Mouse (Mus musculus): ENCODE results near the gene Ackr4.

The Ackr4 gene

DNA sequence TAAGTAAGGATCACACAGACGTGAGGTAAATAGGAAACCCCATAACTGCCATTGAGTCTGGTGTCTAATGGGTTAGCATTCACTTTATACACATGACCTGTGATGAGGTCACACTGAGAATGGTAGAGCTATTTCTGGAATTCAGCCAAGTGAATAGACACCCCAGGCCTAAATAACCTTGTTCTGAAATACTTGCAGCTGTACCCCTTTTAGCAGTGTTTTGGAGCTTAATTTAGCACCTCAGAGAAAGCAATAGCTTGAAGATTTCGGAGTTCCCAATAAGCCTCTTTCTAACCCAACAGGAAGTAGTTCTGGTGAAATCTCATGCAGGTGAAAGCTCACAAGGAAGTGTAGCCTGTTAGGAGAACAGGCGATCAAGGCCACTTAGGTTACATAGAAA, at the start of gene Ackr4:
TSS of gene Ackr4 (minus strand) at position 101 of the 400 bp plus-strand sequence.
- no peak for DNase-seq

DNA sequence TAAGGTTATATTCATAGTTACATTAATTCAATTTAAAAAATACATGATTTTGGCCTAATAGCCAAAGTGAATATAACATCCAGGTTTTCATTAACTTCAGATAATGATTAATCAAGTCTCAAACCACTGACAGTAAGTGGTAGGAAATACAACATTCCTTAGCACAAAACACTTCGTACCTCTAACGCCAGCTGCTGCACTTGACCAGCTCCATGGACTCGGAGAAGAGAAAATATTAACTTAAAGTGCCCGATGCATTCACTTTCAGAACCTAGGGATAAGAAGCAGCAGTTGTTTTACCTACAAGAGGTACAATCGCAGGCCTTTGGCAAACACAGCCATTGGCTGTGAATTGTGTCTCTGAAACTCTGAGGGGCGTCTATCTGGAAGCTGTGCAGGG, 45.6 kb upstream of the Ackr4 start:
- DNase-seq = no peak

- no peak for DNase-seq
Observed at GRCm38 (mm10) chr9:104171651-104172050, 44.9 kb upstream of the Ackr4 start.

GRCm38 (mm10) chr9:104169986-104170385, 43.3 kb upstream of the Ackr4 start:
- no peak for DNase-seq

DNA sequence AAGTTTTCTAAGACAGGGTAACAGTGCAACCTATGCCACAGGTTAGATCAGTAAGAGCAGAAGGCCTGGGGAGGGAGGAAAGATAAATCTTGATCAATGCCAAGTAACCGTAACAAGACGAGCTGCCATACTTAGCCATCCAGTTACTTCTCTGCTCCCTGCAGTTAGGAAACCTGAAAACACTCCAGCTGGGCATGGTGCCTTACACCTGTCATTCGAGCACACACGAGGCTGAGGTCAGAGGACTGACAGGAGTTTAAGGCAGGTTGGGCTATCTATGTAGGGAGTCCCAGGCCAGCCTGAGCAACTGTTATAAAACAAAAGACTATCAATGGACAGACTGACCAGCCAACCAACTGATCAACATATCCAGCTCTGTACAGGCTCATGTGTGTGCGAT, 39.2 kb upstream of the Ackr4 start:
- DNase-seq = no peak

DNA sequence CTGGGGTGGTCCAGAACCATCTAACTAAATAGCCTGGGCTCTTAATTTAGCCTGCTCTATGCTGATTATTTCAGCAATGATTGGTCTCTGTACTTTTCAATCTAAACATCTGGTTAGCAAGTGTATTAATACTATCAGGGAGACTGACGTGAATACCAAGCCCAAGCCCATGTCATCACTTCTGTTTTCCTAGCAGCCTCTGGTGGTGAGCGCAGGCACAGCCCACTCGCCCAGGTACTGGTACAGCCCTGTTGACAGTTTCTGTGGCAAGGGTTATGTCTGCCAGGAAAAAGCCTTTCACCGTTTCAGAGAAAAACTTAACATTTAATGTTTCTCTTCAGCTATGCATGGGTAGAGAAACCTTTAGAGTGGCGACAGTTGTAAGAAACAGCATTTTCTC, 37.5 kb upstream of the Ackr4 start:
- no peak for DNase-seq

DNA sequence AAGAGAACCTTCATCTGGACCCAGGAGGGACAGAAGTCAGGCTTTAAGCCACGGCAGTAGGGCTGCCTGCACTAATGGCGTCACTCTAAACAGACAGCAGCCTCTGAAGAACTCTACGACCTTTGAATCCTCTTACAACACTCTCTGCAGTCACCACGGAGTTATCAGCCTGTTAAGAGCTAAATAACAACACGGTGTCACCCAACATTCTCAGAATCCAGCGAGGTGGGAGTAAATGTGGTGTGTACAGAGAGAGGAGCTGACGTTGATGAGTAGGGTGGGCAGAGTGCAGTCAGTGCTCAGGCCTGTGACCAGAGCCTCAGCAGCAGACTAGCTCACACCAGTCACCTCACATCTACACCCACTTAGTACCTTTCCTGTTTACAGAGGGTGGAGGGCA, 34.4 kb upstream of the Ackr4 start:
- DNase-seq = no peak

GRCm38 (mm10) chr9:104157291-104157690, 30.6 kb upstream of the Ackr4 start:
- no peak for DNase-seq

DNA sequence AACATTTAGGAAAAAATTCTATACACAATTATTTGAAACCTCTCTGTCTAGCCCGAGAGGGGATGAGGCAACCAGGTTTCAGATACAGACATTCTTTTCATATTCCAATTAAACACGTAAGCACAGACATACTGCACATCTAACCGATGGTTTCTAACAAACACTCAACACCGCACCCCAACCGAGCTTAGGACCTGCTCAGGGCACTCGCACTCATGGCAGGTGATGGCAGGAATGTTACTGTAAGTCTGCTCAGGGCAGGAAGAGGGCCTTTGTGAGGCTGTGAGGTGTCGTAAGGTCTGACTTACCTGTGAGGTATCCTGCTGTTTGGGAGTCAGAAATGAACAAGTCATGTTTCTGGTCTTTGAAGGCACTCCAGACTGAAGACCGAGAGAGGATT, 29.8 kb upstream of the Ackr4 start:
- DNase-seq = no peak

DNA sequence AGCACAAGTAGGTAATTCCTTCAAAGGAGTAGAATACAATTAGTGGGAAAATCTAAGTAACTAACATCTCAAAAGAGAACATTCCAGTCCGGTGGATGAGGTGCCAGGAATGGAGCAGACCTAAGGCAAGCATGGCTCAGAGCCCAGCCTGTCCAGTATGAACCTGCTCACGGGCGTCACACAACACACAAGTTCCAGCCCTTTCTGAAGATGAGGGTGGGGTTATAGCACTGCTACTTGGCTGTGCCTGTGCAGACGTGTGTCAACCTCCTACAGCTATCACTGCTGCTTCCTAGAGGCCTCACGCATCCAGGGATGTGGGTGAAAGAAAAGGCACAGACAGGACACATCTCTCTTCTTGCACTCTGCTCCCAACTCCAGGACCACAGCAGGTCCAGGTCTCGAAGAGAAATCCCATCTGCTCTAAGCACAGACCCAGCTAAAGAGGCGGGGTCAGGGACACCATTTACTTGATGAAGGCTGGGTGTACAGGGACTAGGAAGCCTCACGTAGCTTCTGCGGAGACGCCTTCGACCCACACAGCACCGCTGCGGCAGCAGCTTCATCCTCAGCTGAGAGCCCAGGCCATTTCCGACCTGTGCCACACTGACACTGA, 28.5 kb upstream of the Ackr4 start:
- DNase-seq = no peak

GRCm38 (mm10) chr9:104152121-104152520, 25.4 kb upstream of the Ackr4 start:
- DNase-seq = no peak

- DNase-seq = no peak
Observed at GRCm38 (mm10) chr9:104148969-104149368, 22.2 kb upstream of the Ackr4 start.

DNA sequence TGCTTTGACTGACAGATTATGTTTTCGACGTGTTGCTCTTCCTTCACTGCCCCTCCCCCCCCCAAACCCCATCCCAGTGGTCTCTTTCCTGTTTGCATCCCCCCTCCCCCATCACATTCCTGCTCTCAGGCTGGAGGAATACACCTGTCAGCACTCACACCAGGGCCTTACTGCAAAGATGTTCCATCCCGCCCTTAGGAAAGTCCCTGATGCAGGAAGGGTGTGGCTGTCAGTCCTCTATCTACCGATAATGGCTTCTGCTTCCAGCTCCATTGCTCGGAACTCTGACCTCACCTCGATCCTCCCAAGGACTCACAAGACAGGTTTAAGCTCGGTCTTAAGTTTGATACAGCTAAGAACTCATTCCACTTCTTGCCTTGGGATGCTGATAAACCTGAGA, 19.9 kb upstream of the Ackr4 start:
- DNase-seq = no peak

DNA sequence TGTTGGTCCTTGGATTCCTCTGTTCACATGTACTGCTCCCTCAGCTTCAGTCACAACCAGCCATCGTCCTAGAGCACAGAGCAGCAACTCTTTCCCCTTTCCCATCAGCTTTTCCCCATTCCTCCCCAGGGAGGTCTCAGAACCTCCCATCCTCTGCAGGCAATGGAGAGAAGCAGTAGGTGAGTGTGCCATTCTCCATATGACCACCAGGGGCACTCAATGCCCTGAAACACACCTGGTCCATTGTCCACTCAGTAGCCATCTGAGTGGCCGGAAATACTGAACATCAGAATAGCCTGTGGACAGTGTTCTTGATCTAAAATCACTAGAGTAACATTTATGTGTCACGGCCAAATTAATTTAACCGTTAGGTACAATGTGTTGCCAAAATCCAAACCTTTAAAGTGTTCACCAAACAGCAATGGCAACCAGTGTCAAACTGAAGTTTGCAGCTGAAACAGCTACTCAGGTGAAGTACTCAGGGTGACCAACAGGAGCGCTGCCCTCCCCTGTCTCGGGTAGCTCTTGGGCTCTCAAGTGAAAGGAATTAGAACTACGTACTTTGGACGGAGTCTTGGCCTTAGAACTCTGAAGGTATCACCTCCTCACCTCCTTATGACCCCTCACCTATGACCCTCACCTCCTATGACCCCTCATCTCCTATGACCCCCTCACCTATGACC, 17.7 kb upstream of the Ackr4 start:
- DNase-seq = no peak

DNA sequence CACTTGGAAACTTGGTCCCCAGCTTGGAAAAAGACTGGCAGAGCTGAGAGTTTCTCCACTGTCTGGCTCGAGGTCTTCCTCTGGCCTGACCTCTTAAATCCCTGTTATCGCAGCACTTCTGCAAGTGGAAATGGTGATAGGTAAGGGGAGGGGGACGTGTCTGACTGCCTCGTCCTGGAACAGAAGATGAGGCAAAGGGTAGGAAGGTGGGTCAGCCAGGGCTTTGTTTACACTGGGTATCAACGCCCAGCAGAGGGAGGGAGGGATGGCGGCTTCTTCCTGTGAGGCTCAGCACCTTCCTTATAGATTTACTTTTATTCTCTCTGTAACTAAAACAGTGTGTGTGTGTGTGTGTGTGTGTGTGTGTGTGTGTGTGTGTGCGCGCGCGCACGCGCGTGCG, 16.1 kb upstream of the Ackr4 start:
- no peak for DNase-seq

DNA sequence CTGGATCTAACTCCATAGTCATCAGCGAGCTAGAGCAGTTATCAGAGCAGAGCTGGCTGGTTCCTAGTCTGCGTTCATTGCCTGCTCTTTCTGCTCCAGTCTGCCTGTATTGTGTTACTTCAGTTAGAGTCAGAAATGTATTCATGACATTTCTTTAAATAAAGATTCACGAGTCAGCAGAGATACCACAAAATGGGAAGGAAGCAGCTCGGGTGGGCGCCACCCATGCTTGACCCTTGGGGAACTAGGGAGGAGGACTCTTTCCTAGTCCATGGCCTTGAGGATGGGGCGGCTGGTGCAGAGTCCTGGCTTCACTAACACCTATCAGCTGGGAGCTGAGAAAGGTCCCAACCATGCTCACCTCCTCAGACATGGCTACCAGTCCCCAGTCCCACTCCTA, 13.6 kb upstream of the Ackr4 start:
- no peak for DNase-seq

- DNase-seq = no peak
Observed at GRCm38 (mm10) chr9:104130141-104130755, 3.5 kb upstream of the Ackr4 start.

- no peak for DNase-seq
Observed at GRCm38 (mm10) chr9:104128110-104128509, 1.4 kb upstream of the Ackr4 start.

DNA sequence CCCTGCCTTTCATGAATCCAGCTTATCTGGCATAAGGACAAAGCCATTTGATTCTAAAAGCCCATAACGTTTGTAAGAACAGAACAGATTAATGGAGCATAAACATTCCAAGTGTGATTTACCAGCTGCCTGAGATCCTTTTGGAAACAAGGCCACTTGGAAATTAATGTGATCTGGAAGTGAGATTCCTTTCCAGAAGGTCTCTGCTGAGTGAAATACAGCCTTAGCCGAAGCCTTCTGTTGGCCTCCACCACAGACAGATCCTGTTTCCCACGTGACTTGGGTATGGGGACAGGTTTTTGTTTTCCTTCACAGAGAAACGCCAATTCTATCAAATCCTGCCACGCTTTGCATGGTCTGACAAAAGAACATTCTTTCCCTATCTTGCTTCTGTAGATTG, 3.1 kb downstream of the Ackr4 start:
- no peak for DNase-seq

- DNase-seq = no peak
Observed at GRCm38 (mm10) chr9:104123101-104123500, 3.6 kb downstream of the Ackr4 start.

GRCm38 (mm10) chr9:104109151-104109550, 17.6 kb downstream of the Ackr4 start:
- no peak for DNase-seq

GRCm38 (mm10) chr9:104108571-104109143, 18.1 kb downstream of the Ackr4 start:
- no peak for DNase-seq

DNA sequence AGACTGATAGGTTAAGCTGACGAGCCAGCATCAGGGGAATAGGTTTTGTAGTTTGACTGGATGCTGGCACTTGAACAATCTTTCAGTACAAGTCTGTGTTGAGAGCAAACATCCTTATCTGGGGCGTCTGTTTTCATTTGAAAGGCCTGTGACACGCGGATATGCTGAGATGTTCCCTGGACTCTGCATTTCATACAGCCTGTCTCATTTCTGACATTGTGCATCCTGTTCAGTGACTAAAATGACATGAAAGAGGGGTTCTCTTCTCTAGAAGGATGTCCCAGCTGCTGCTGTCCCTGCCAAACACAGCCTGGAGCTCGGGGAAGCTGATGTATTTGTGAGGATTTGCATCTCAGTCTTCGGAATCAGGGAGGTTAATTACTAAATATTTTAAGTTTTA, 19.3 kb downstream of the Ackr4 start:
- DNase-seq = no peak

GRCm38 (mm10) chr9:104106930-104107329, 19.8 kb downstream of the Ackr4 start:
- DNase-seq = no peak

Measured in cerebellum, adult 11-12 months (tissue).